Mouse (Mus musculus) MEL (cell line): Measurements from ENCODE around the gene Rgs12. TPM values are rescaled to one million over a fixed set of nuclear protein-coding genes. Genes with fewer than 3 reads are reported as not detected.

Source experiments
- DNase-seq: peaks from one replicate; pipeline ENCODE4 v3.0.0; 2011; ENCODE audit warnings: low read depth, low spot score
- H3K27ac ChIP-seq: 2 replicates; pipeline ENCODE4 v1.5.1; 2012; ENCODE audit warnings: low read depth, mild to moderate bottlenecking, control low read depth, low read length, moderate library complexity; ENCODE audit not compliant: control insufficient read depth
- H3K27me3 ChIP-seq, 2 experiments: fragments of 150-350 bp in 1 of 2; sonication (generic) in 1 of 2; 2 replicates each; pipeline ENCODE4 v1.6.1; 2012; ENCODE audit warnings: low read length in 2 of 2, mild to moderate bottlenecking in 2 of 2, improper control_type of control experiment in 1 of 2, moderate library complexity in 1 of 2; ENCODE audit not compliant: insufficient read depth in 2 of 2, control insufficient read depth in 1 of 2
- H3K36me3 ChIP-seq, 2 experiments: 2 replicates each; pipeline ENCODE4 v1.6.1; 2012 to 2014; ENCODE audit warnings: low read length in 2 of 2, improper control_type of control experiment in 1 of 2, inconsistent platforms in 1 of 2, mild to moderate bottlenecking in 1 of 2; ENCODE audit not compliant: insufficient read depth in 2 of 2, control insufficient read depth in 1 of 2
- H3K4me1 ChIP-seq, 2 experiments: fragments of 150-350 bp in 1 of 2; sonication (generic) in 1 of 2; 2 replicates each; pipeline ENCODE4 v1.6.1; 2012; ENCODE audit warnings: low read length in 2 of 2, improper control_type of control experiment in 1 of 2, mild to moderate bottlenecking in 1 of 2; ENCODE audit not compliant: insufficient read depth in 2 of 2, control insufficient read depth in 1 of 2
- H3K4me3 ChIP-seq, 2 experiments: fragments of 150-350 bp in 1 of 2; sonication (generic) in 1 of 2; 2 replicates each; pipeline ENCODE4 v1.5.1; 2012; ENCODE audit warnings: low read depth in 2 of 2, low read length in 2 of 2, mild to moderate bottlenecking in 2 of 2, moderate library complexity in 2 of 2, control low read depth in 1 of 2, improper control_type of control experiment in 1 of 2; ENCODE audit not compliant: control insufficient read depth in 1 of 2, insufficient read depth in 1 of 2
- H3K79me2 ChIP-seq: 2 replicates; pipeline ENCODE4 v1.6.1; 2012; ENCODE audit warnings: mild to moderate bottlenecking, low read length, moderate library complexity; ENCODE audit not compliant: control insufficient read depth, poor library complexity, insufficient read depth
- H3K9ac ChIP-seq: 2 replicates; pipeline ENCODE4 v1.6.1; 2012; ENCODE audit warnings: low read depth, mild to moderate bottlenecking, control low read depth, low read length, moderate library complexity; ENCODE audit not compliant: control insufficient read depth, poor library complexity, severe bottlenecking
- H3K9me3 ChIP-seq: fragments of 150-350 bp; sonication (generic); replicated peaks from 2 replicates; pipeline ENCODE4 v1.6.1; 2012; ENCODE audit warnings: mild to moderate bottlenecking, low read length, improper control_type of control experiment, moderate library complexity; ENCODE audit not compliant: insufficient read depth
- BHLHE40 ChIP-seq: IDR thresholded peaks from 2 replicates; pipeline ENCODE4 v1.6.1; 2012; ENCODE audit warnings: low read depth, mild to moderate bottlenecking, inconsistent platforms, low read length, improper control_type of control experiment, borderline replicate concordance
- CHD1 ChIP-seq: IDR thresholded peaks from 2 replicates; pipeline ENCODE4 v1.6.1; 2012; ENCODE audit warnings: low read depth, mild to moderate bottlenecking, inconsistent platforms, low read length, improper control_type of control experiment
- CHD2 ChIP-seq: IDR thresholded peaks from 2 replicates; pipeline ENCODE4 v1.6.1; 2011; ENCODE audit warnings: low read length, improper control_type of control experiment
- E2F4 ChIP-seq: IDR thresholded peaks from 2 replicates; pipeline ENCODE4 v1.6.1; 2011; ENCODE audit warnings: low read depth, low read length, improper control_type of control experiment, borderline replicate concordance
- ELF1 ChIP-seq: IDR thresholded peaks from 2 replicates; pipeline ENCODE4 v1.6.1; 2014; ENCODE audit warnings: low read depth, mild to moderate bottlenecking, inconsistent platforms, low read length, improper control_type of control experiment, moderate library complexity
- ETS1 ChIP-seq: IDR thresholded peaks from 2 replicates; pipeline ENCODE4 v1.6.1; 2012; ENCODE audit warnings: low read depth, mild to moderate bottlenecking, inconsistent platforms, low read length, improper control_type of control experiment, moderate library complexity
- GABPA ChIP-seq: IDR thresholded peaks from 2 replicates; pipeline ENCODE4 v1.6.1; 2012; ENCODE audit warnings: low read depth, mild to moderate bottlenecking, inconsistent platforms, low read length, improper control_type of control experiment, moderate library complexity
- GATA1 ChIP-seq: IDR thresholded peaks from 2 replicates; pipeline ENCODE4 v1.6.1; 2011; ENCODE audit warnings: low read depth, low read length, improper control_type of control experiment
- HCFC1 ChIP-seq: IDR thresholded peaks from 2 replicates; pipeline ENCODE4 v1.6.1; 2012; ENCODE audit warnings: low read depth, mild to moderate bottlenecking, inconsistent platforms, low read length, improper control_type of control experiment, moderate library complexity
- JUND ChIP-seq: IDR thresholded peaks from 2 replicates; pipeline ENCODE4 v1.6.1; 2011; ENCODE audit warnings: low read depth, mild to moderate bottlenecking, improper control_type of control experiment, low read length
- MAZ ChIP-seq: IDR thresholded peaks from 2 replicates; pipeline ENCODE4 v1.6.1; 2012; ENCODE audit warnings: low read depth, mild to moderate bottlenecking, inconsistent platforms, low read length, improper control_type of control experiment
- MEF2A ChIP-seq: IDR thresholded peaks from 2 replicates; pipeline ENCODE4 v1.6.1; 2014; ENCODE audit warnings: low read depth, mild to moderate bottlenecking, inconsistent platforms, low read length, improper control_type of control experiment; ENCODE audit not compliant: poor library complexity, insufficient replicate concordance, severe bottlenecking; ENCODE audit errors: extremely low read depth
- MXI1 ChIP-seq: IDR thresholded peaks from 2 replicates; pipeline ENCODE4 v1.6.1; 2011; ENCODE audit warnings: mild to moderate bottlenecking, low read depth, low read length, improper control_type of control experiment
- MYB ChIP-seq: IDR thresholded peaks from 2 replicates; pipeline ENCODE4 v1.6.1; 2011; ENCODE audit warnings: mild to moderate bottlenecking, low read depth, low read length, improper control_type of control experiment
- NRF1 ChIP-seq: IDR thresholded peaks from 2 replicates; pipeline ENCODE4 v1.6.1; 2014; ENCODE audit warnings: low read depth, mild to moderate bottlenecking, inconsistent platforms, low read length, improper control_type of control experiment, moderate library complexity; ENCODE audit not compliant: poor library complexity, insufficient read depth, severe bottlenecking
- POLR2A ChIP-seq, 2 experiments: IDR thresholded peaks; 2 replicates each; pipeline ENCODE4 v1.6.1; 2011 to 2012; ENCODE audit warnings: low read length in 2 of 2, mild to moderate bottlenecking in 2 of 2, control low read depth in 1 of 2, improper control_type of control experiment in 1 of 2, low read depth in 1 of 2, moderate library complexity in 1 of 2; ENCODE audit not compliant: control insufficient read depth in 1 of 2, insufficient read depth in 1 of 2, poor library complexity in 1 of 2
- POLR2AphosphoS2 ChIP-seq: IDR thresholded peaks from 2 replicates; pipeline ENCODE4 v1.6.1; 2011; ENCODE audit warnings: low read length, improper control_type of control experiment
- POLR2AphosphoS5 ChIP-seq: IDR thresholded peaks from 2 replicates; pipeline ENCODE4 v1.6.1; 2012; ENCODE audit warnings: low read depth, borderline replicate concordance, mild to moderate bottlenecking, inconsistent platforms, low read length, moderate library complexity, mixed read lengths
- RCOR1 ChIP-seq: IDR thresholded peaks from 2 replicates; pipeline ENCODE4 v1.6.1; 2012; ENCODE audit warnings: low read depth, mild to moderate bottlenecking, inconsistent platforms, low read length, improper control_type of control experiment
- SMC3 ChIP-seq: IDR thresholded peaks from 2 replicates; pipeline ENCODE4 v1.6.1; 2011; ENCODE audit warnings: low read depth, low read length, improper control_type of control experiment
- TAL1 ChIP-seq: IDR thresholded peaks from 2 replicates; pipeline ENCODE4 v1.6.1; 2012; ENCODE audit warnings: mild to moderate bottlenecking, inconsistent platforms, low read length, moderate library complexity, mixed read lengths
- TBP ChIP-seq: IDR thresholded peaks from 2 replicates; pipeline ENCODE4 v1.8.0; 2011; ENCODE audit warnings: low read depth, low read length, improper control_type of control experiment
- TCF12 ChIP-seq: IDR thresholded peaks from 2 replicates; pipeline ENCODE4 v1.6.1; 2014; ENCODE audit warnings: low read depth, mild to moderate bottlenecking, inconsistent platforms, low read length, improper control_type of control experiment, moderate library complexity
- USF1 ChIP-seq: IDR thresholded peaks from 2 replicates; pipeline ENCODE4 v1.6.1; 2014; ENCODE audit warnings: low read depth, mild to moderate bottlenecking, inconsistent platforms, low read length, improper control_type of control experiment, moderate library complexity
- USF2 ChIP-seq, 2 experiments: IDR thresholded peaks; 2 replicates each; pipeline ENCODE4 v1.6.1; 2011 to 2012; ENCODE audit warnings: improper control_type of control experiment in 2 of 2, low read length in 2 of 2, borderline replicate concordance in 1 of 2, inconsistent platforms in 1 of 2, low read depth in 1 of 2, mild to moderate bottlenecking in 1 of 2; ENCODE audit not compliant: insufficient read depth in 1 of 2
- ZC3H11A ChIP-seq: IDR thresholded peaks from 2 replicates; pipeline ENCODE4 v1.6.1; 2012; ENCODE audit warnings: low read depth, mild to moderate bottlenecking, inconsistent platforms, low read length, improper control_type of control experiment
- ZMIZ1 ChIP-seq: IDR thresholded peaks from 2 replicates; pipeline ENCODE4 v1.6.1; 2012; ENCODE audit warnings: low read depth, mild to moderate bottlenecking, inconsistent platforms, low read length, improper control_type of control experiment, moderate library complexity
- ZNF384 ChIP-seq: IDR thresholded peaks from 2 replicates; pipeline ENCODE4 v1.6.1; 2012; ENCODE audit warnings: low read depth, mild to moderate bottlenecking, inconsistent platforms, low read length, improper control_type of control experiment
- polyA plus RNA-seq, 2 experiments: library from polyadenylated mRNA; stranded (reverse) in 1 of 2; unstranded in 1 of 2; fragments of >175 nt in 1 of 2; fragments of >200 nt in 1 of 2; gene quantifications; 2 replicates each; pipeline versions ENCODE4 v1.2.1 to v1.2.4; 2012; ENCODE audit warnings: low replicate concordance in 2 of 2, low read depth in 1 of 2; ENCODE audit not compliant: insufficient read length in 2 of 2, insufficient read depth in 1 of 2, missing spikeins in 1 of 2
- total RNA-seq: library from RNA; depleted of rRNA; stranded (reverse); fragments of 300-350 nt; gene quantifications from 2 replicates; pipeline ENCODE4 v1.2.3, GENCODE M21; 2012

Rgs12 gene
- total and polyA plus RNA-seq, 3 experiments, result 11.9 to 15.4 TPM; not detected in 1

- no peak; the same call in 1 of the 2 replicates for TF ChIP-seq MAZ
- TF ChIP-seq BHLHE40, result no peak
- TF ChIP-seq GATA1, result no peak; the same call in 1 of the 2 replicates
- TF ChIP-seq POLR2A (IDR thresholded peaks at IDR 0.05; ENCODE audit: control insufficient read depth in 1 of 2, insufficient read depth in 1 of 2, low read depth in 1 of 2, low read length in 2 of 2, poor library complexity in 1 of 2), result 0 out of 4 replicates have a peak, but pooled peaks of 1 of the 2 experiments have one; percentile 41
- 0 out of 2 replicates have a peak, but pooled peaks have one; percentile 32 for TF ChIP-seq HCFC1
- no peak for TF ChIP-seq POLR2AphosphoS2
- peak; percentile 31; the same call in 1 of the 2 replicates for TF ChIP-seq TBP
- TF ChIP-seq NRF1, result no peak
- no peak for TF ChIP-seq ELF1
- TF ChIP-seq USF1, result no peak
- TF ChIP-seq MXI1, result peak; percentile 43
- no peak for TF ChIP-seq ZNF384
- TF ChIP-seq TAL1, result no peak
- 0 out of 2 replicates have a peak, but pooled peaks have one; percentile 20 for TF ChIP-seq E2F4
- no peak for TF ChIP-seq USF2 (IDR thresholded peaks at IDR 0.05; ENCODE audit: borderline replicate concordance in 1 of 2, insufficient read depth in 1 of 2, low read depth in 1 of 2, low read length in 2 of 2)
- TF ChIP-seq ZC3H11A, result no peak
- TF ChIP-seq SMC3, result 0 out of 2 replicates have a peak, but pooled peaks have one; percentile 1
- no peak for TF ChIP-seq MYB
- peak; percentile 31 for TF ChIP-seq ZMIZ1
- no peak for TF ChIP-seq RCOR1
Measured at GRCm38 (mm10) chr5:34949769-34950211, 545 bp downstream of the Rgs12 start (continued).

GRCm38 (mm10) chr5:34950486-34951160 lies 1.4 kb downstream of the Rgs12 start:
- Histone ChIP-seq H3K27ac (no peak overlapping the region), H3K27me3 (no peaks in the 10 kb centered on the region), H3K79me2 (peaks cover 6% of the 10 kb centered on the region), H3K4me1 (peaks cover 16 to 21% of the 10 kb centered on the region in 2 experiments), H3K4me3 (no peak overlapping the region; a peak in 1 of 4 replicates), H3K36me3 (peaks cover 0 to 9% of the 10 kb centered on the region in 2 experiments; a peak in 2 of 4 replicates), H3K9ac (no peak overlapping the region; the same call in 1 of the 2 replicates), H3K9me3 (no peaks in the 10 kb centered on the region)
- no peak for DNase-seq
- no peak for TF ChIP-seq TAL1
- TF ChIP-seq GABPA, result no peak
- TF ChIP-seq JUND, result no peak
- no peak for TF ChIP-seq TCF12
- TF ChIP-seq POLR2AphosphoS5, result no peak
- no peak for TF ChIP-seq CHD2
- TF ChIP-seq RCOR1, result no peak
- no peak for TF ChIP-seq MAZ
- TF ChIP-seq POLR2AphosphoS2, result no peak
- no peak for TF ChIP-seq ETS1
- no peak for TF ChIP-seq MEF2A
- no peak for TF ChIP-seq ELF1
- TF ChIP-seq MYB, result no peak
- no peak for TF ChIP-seq HCFC1
- TF ChIP-seq CHD1, result no peak
- no peak for TF ChIP-seq POLR2A (IDR thresholded peaks at IDR 0.05; ENCODE audit: control insufficient read depth in 1 of 2, insufficient read depth in 1 of 2, low read depth in 1 of 2, low read length in 2 of 2, poor library complexity in 1 of 2)
